Mouse (Mus musculus) MEL (cell line): Measurements from ENCODE around the gene Tssk6. TPM values are rescaled to one million over a fixed set of nuclear protein-coding genes. Genes with fewer than 3 reads are reported as not detected.

Experiments used
- DNase-seq: peaks from one replicate; pipeline ENCODE4 v3.0.0; 2011; ENCODE audit warnings: low read depth, low spot score
- H3K27ac ChIP-seq: 2 replicates; pipeline ENCODE4 v1.5.1; 2012; ENCODE audit warnings: low read depth, mild to moderate bottlenecking, control low read depth, low read length, moderate library complexity; ENCODE audit not compliant: control insufficient read depth
- H3K27me3 ChIP-seq, 2 experiments: fragments of 150-350 bp in 1 of 2; sonication (generic) in 1 of 2; 2 replicates each; pipeline ENCODE4 v1.6.1; 2012; ENCODE audit warnings: low read length in 2 of 2, mild to moderate bottlenecking in 2 of 2, improper control_type of control experiment in 1 of 2, moderate library complexity in 1 of 2; ENCODE audit not compliant: insufficient read depth in 2 of 2, control insufficient read depth in 1 of 2
- H3K36me3 ChIP-seq, 2 experiments: 2 replicates each; pipeline ENCODE4 v1.6.1; 2012 to 2014; ENCODE audit warnings: low read length in 2 of 2, improper control_type of control experiment in 1 of 2, inconsistent platforms in 1 of 2, mild to moderate bottlenecking in 1 of 2; ENCODE audit not compliant: insufficient read depth in 2 of 2, control insufficient read depth in 1 of 2
- H3K4me1 ChIP-seq, 2 experiments: fragments of 150-350 bp in 1 of 2; sonication (generic) in 1 of 2; 2 replicates each; pipeline ENCODE4 v1.6.1; 2012; ENCODE audit warnings: low read length in 2 of 2, improper control_type of control experiment in 1 of 2, mild to moderate bottlenecking in 1 of 2; ENCODE audit not compliant: insufficient read depth in 2 of 2, control insufficient read depth in 1 of 2
- H3K4me3 ChIP-seq, 2 experiments: fragments of 150-350 bp in 1 of 2; sonication (generic) in 1 of 2; 2 replicates each; pipeline ENCODE4 v1.5.1; 2012; ENCODE audit warnings: low read depth in 2 of 2, low read length in 2 of 2, mild to moderate bottlenecking in 2 of 2, moderate library complexity in 2 of 2, control low read depth in 1 of 2, improper control_type of control experiment in 1 of 2; ENCODE audit not compliant: control insufficient read depth in 1 of 2, insufficient read depth in 1 of 2
- H3K79me2 ChIP-seq: 2 replicates; pipeline ENCODE4 v1.6.1; 2012; ENCODE audit warnings: mild to moderate bottlenecking, low read length, moderate library complexity; ENCODE audit not compliant: control insufficient read depth, poor library complexity, insufficient read depth
- H3K9ac ChIP-seq: 2 replicates; pipeline ENCODE4 v1.6.1; 2012; ENCODE audit warnings: low read depth, mild to moderate bottlenecking, control low read depth, low read length, moderate library complexity; ENCODE audit not compliant: control insufficient read depth, poor library complexity, severe bottlenecking
- H3K9me3 ChIP-seq: fragments of 150-350 bp; sonication (generic); replicated peaks from 2 replicates; pipeline ENCODE4 v1.6.1; 2012; ENCODE audit warnings: mild to moderate bottlenecking, low read length, improper control_type of control experiment, moderate library complexity; ENCODE audit not compliant: insufficient read depth
- CTCF ChIP-seq, 3 experiments: IDR thresholded peaks in 2 of 3; conservative IDR thresholded peaks in 1 of 3; 2 replicates each; pipeline ENCODE4 v1.5.1; 2011 to 2012; ENCODE audit warnings: low read length in 3 of 3, low read depth in 2 of 3, mild to moderate bottlenecking in 2 of 3, improper control_type of control experiment in 1 of 3, inconsistent platforms in 1 of 3, mixed read lengths in 1 of 3, moderate library complexity in 1 of 3; ENCODE audit not compliant: control insufficient read depth in 1 of 3, insufficient read depth in 1 of 3, poor library complexity in 1 of 3, severe bottlenecking in 1 of 3
- E2F4 ChIP-seq: IDR thresholded peaks from 2 replicates; pipeline ENCODE4 v1.6.1; 2011; ENCODE audit warnings: low read depth, low read length, improper control_type of control experiment, borderline replicate concordance
- EP300 ChIP-seq, 2 experiments: IDR thresholded peaks; 2 replicates each; pipeline ENCODE4 v1.6.1; 2011; ENCODE audit warnings: improper control_type of control experiment in 2 of 2, low read length in 2 of 2, low read depth in 1 of 2, mild to moderate bottlenecking in 1 of 2
- ETS1 ChIP-seq: IDR thresholded peaks from 2 replicates; pipeline ENCODE4 v1.6.1; 2012; ENCODE audit warnings: low read depth, mild to moderate bottlenecking, inconsistent platforms, low read length, improper control_type of control experiment, moderate library complexity
- JUND ChIP-seq: IDR thresholded peaks from 2 replicates; pipeline ENCODE4 v1.6.1; 2011; ENCODE audit warnings: low read depth, mild to moderate bottlenecking, improper control_type of control experiment, low read length
- MYC ChIP-seq: IDR thresholded peaks from 2 replicates; pipeline ENCODE4 v1.6.1; 2011; ENCODE audit warnings: low read depth, mild to moderate bottlenecking, low read length, improper control_type of control experiment, moderate library complexity
- POLR2A ChIP-seq, 2 experiments: IDR thresholded peaks; 2 replicates each; pipeline ENCODE4 v1.6.1; 2011 to 2012; ENCODE audit warnings: low read length in 2 of 2, mild to moderate bottlenecking in 2 of 2, control low read depth in 1 of 2, improper control_type of control experiment in 1 of 2, low read depth in 1 of 2, moderate library complexity in 1 of 2; ENCODE audit not compliant: control insufficient read depth in 1 of 2, insufficient read depth in 1 of 2, poor library complexity in 1 of 2
- POLR2AphosphoS2 ChIP-seq: IDR thresholded peaks from 2 replicates; pipeline ENCODE4 v1.6.1; 2011; ENCODE audit warnings: low read length, improper control_type of control experiment
- SIN3A ChIP-seq: IDR thresholded peaks from 2 replicates; pipeline ENCODE4 v1.6.1; 2012; ENCODE audit warnings: low read length, improper control_type of control experiment, inconsistent platforms
- TCF12 ChIP-seq: IDR thresholded peaks from 2 replicates; pipeline ENCODE4 v1.6.1; 2014; ENCODE audit warnings: low read depth, mild to moderate bottlenecking, inconsistent platforms, low read length, improper control_type of control experiment, moderate library complexity
- UBTF ChIP-seq: IDR thresholded peaks from 2 replicates; pipeline ENCODE4 v1.6.1; 2012; ENCODE audit warnings: low read depth, mild to moderate bottlenecking, inconsistent platforms, low read length, improper control_type of control experiment, moderate library complexity, borderline replicate concordance; ENCODE audit not compliant: insufficient read depth
- ZKSCAN1 ChIP-seq: IDR thresholded peaks from 2 replicates; pipeline ENCODE4 v1.6.1; 2012; ENCODE audit warnings: low read depth, mild to moderate bottlenecking, inconsistent platforms, low read length, improper control_type of control experiment, moderate library complexity
- polyA plus RNA-seq, 2 experiments: library from polyadenylated mRNA; stranded (reverse) in 1 of 2; unstranded in 1 of 2; fragments of >175 nt in 1 of 2; fragments of >200 nt in 1 of 2; gene quantifications; 2 replicates each; pipeline versions ENCODE4 v1.2.1 to v1.2.4; 2012; ENCODE audit warnings: low replicate concordance in 2 of 2, low read depth in 1 of 2; ENCODE audit not compliant: insufficient read length in 2 of 2, insufficient read depth in 1 of 2, missing spikeins in 1 of 2
- total RNA-seq: library from RNA; depleted of rRNA; stranded (reverse); fragments of 300-350 nt; gene quantifications from 2 replicates; pipeline ENCODE4 v1.2.3, GENCODE M21; 2012

Tssk6 gene
- total and polyA plus RNA-seq, 3 experiments: 3.4 to 3.8 TPM; not detected in 1

- Histone ChIP-seq H3K9ac (no peak overlapping the region), H3K27me3 (no peaks in the 10 kb centered on the region), H3K27ac (no peak overlapping the region), H3K4me1 (0 out of 4 replicates have a peak, but pooled peaks cover 0 to 5% of the 10 kb centered on the region in 2 experiments), H3K36me3 (no peaks in the 10 kb centered on the region), H3K4me3 (no peak overlapping the region), H3K79me2 (no peaks in the 10 kb centered on the region), H3K9me3 (no peaks in the 10 kb centered on the region)
- no peak for DNase-seq
- TF ChIP-seq E2F4: no peak
These were observed 41.2 kb upstream of the Tssk6 start for GRCm38 (mm10) chr8:69860807-69861206.

- H3K9ac ChIP-seq: no peak overlapping the region
- H3K79me2 ChIP-seq: no peaks in the 10 kb centered on the region
- H3K27me3 ChIP-seq: no peaks in the 10 kb centered on the region
- no peak overlapping the region for H3K27ac ChIP-seq
- no peaks in the 10 kb centered on the region for H3K36me3 ChIP-seq
- H3K4me3 ChIP-seq: no peak overlapping the region
- peak; percentile 33 for DNase-seq
- H3K9me3 ChIP-seq: no peaks in the 10 kb centered on the region
- 0 out of 4 replicates have a peak, but pooled peaks cover 0 to 5% of the 10 kb centered on the region in 2 experiments for H3K4me1 ChIP-seq
- TF ChIP-seq POLR2A (IDR thresholded peaks at IDR 0.05; ENCODE audit: control insufficient read depth in 1 of 2, insufficient read depth in 1 of 2, low read depth in 1 of 2, low read length in 2 of 2, poor library complexity in 1 of 2): no peak
- no peak for TF ChIP-seq CTCF (IDR thresholded peaks at IDR 0.05 in 2 of 3, conservative IDR thresholded peaks at IDR 0.05 in 1 of 3; ENCODE audit: control insufficient read depth in 1 of 3, insufficient read depth in 1 of 3, low read depth in 2 of 3, low read length in 3 of 3, poor library complexity in 1 of 3, severe bottlenecking in 1 of 3)
- TF ChIP-seq ZKSCAN1: no peak
- TF ChIP-seq UBTF: no peak
- no peak for TF ChIP-seq JUND
- no peak for TF ChIP-seq EP300 (IDR thresholded peaks at IDR 0.05; ENCODE audit: low read depth in 1 of 2, low read length in 2 of 2)
- no peak for TF ChIP-seq ETS1
These were observed 40.7 kb upstream of the Tssk6 start for GRCm38 (mm10) chr8:69861251-69861650.

GRCm38 (mm10) chr8:69863387-69864020 is 38.5 kb upstream of the Tssk6 start:
- TF ChIP-seq MYC (no peak), SIN3A (no peak), UBTF (no peak), TCF12 (peak; percentile 39; the same call in 1 of the 2 replicates), POLR2AphosphoS2 (no peak), ZKSCAN1 (no peak)

More at GRCm38 (mm10) chr8:69863387-69864020, 38.5 kb upstream of the Tssk6 start:
- no peak overlapping the region for H3K9ac ChIP-seq
- H3K4me1 ChIP-seq: peaks cover 0 to 10% of the 10 kb centered on the region in 2 experiments; a peak in 2 of 4 replicates
- no peak overlapping the region for H3K4me3 ChIP-seq
- no peaks in the 10 kb centered on the region for H3K27me3 ChIP-seq
- H3K79me2 ChIP-seq: no peaks in the 10 kb centered on the region
- H3K36me3 ChIP-seq: no peaks in the 10 kb centered on the region
- no peaks in the 10 kb centered on the region for H3K9me3 ChIP-seq
- DNase-seq: no peak
- H3K27ac ChIP-seq: no peak overlapping the region
